ENCODE assay signal across 9 mouse cellular contexts in genomic region chr1:86313772-86314125, GRCm38 (mm10). TPM values are rescaled to one million over a fixed set of nuclear protein-coding genes. Genes with fewer than 3 reads are reported as not detected.
DNase-seq lines count a peak whose midpoint lies in the region; ATAC-seq and TF ChIP-seq lines count a peak whose summit lies in the region.
"Had no signal": no experiment of that assay in that cellular context is flagged by ENCODE, and none has a peak within 500 bp of the region (broad histone marks: within the 10 kb centered on the region; RNA-seq: fewer than 3 reads in every experiment).

No protein-coding gene starts in this region.

- peaks cover 11% of the 10 kb centered on the region for H3K4me1 ChIP-seq in forebrain, embryonic 12.5 days
- no peaks in the 10 kb centered on the region for H3K4me1 ChIP-seq in forebrain, embryonic 15.5 days
- no peaks in the 10 kb centered on the region for H3K4me1 ChIP-seq in bone marrow macrophage, adult 2 months (ENCODE audit: control insufficient read depth, insufficient read depth, low read length)

- WGBS in forebrain, embryonic 12.5 days, result 20% methylated on average over 15 of the region's 15 CpGs
- WGBS in forebrain, embryonic 15.5 days, result 19% methylated on average over 15 of the region's 15 CpGs

- DNase-seq in A20 (ENCODE audit: low read depth, low spot score) (peak; percentile 44), adipocyte (ENCODE audit: low spot score) (no peak)
- peak; percentile 48 for DNase-seq in kidney, adult 9 months
- DNase-seq in retina, postnatal 1 day, result peak; percentile 45
- no peak for DNase-seq in layer of hippocampus, postnatal 36 days

- no peak overlapping the region for H3K4me3 ChIP-seq in forebrain, embryonic 12.5 days (replicated peaks)
- H3K4me3 ChIP-seq in forebrain, embryonic 15.5 days, result no peak overlapping the region
- H3K4me3 ChIP-seq in bone marrow macrophage, adult 2 months (ENCODE audit: insufficient read depth, low read length), result no peak overlapping the region
- H3K4me3 ChIP-seq: myocyte had no signal

- no peak overlapping the region for H3K9ac ChIP-seq in forebrain, embryonic 12.5 days
- H3K9ac ChIP-seq in forebrain, embryonic 15.5 days (replicated peaks), result no peak overlapping the region

- ATAC-seq in forebrain, embryonic 12.5 days (ENCODE audit: low FRiP score), result no peak
- ATAC-seq in forebrain, embryonic 15.5 days (replicated peaks), result no peak

- TF ChIP-seq POLR2A in bone marrow macrophage, adult 2 months (IDR thresholded peaks at IDR 0.05; ENCODE audit: borderline replicate concordance, low read depth, low read length), result no peak

- H3K4me2 ChIP-seq in forebrain, embryonic 12.5 days, result peak overlapping the region; percentile 27; the same call in 1 of the 2 replicates
- H3K4me2 ChIP-seq in forebrain, embryonic 15.5 days (replicated peaks), result no peak overlapping the region

- H3K27me3 ChIP-seq in forebrain, embryonic 12.5 days, result 0 out of 2 replicates have a peak, but pooled peaks cover 5% of the 10 kb centered on the region
- no peaks in the 10 kb centered on the region for H3K27me3 ChIP-seq in forebrain, embryonic 15.5 days

- no peaks in the 10 kb centered on the region for H3K36me3 ChIP-seq in forebrain, embryonic 12.5 days (replicated peaks)
- H3K36me3 ChIP-seq in forebrain, embryonic 15.5 days, result no peaks in the 10 kb centered on the region

- no peak overlapping the region for H3K27ac ChIP-seq in forebrain, embryonic 12.5 days
- H3K27ac ChIP-seq in forebrain, embryonic 15.5 days (replicated peaks), result no peak overlapping the region
- no peak overlapping the region for H3K27ac ChIP-seq in bone marrow macrophage, adult 2 months (ENCODE audit: insufficient read depth, low read depth, low read length)

- H3K9me3 ChIP-seq in forebrain, embryonic 12.5 days, result no peaks in the 10 kb centered on the region
- no peaks in the 10 kb centered on the region for H3K9me3 ChIP-seq in forebrain, embryonic 15.5 days

- TF ChIP-seq CTCF in bone marrow macrophage, adult 2 months (IDR thresholded peaks at IDR 0.05; ENCODE audit: low read depth, low read length), result peak; percentile 60

RNA-seq across cellular contexts. Expression of gene B3gnt7, which starts 11.1 kb away (rescaled TPM):
- polyA plus RNA-seq in forebrain, embryonic 12.5 days (2016; fragmentation: Nextera tagmentation; extraction: Ambion mirVana), result 2.6 and 3.0 TPM in 2 replicates
- polyA plus RNA-seq in forebrain, embryonic 15.5 days (2015; fragmentation: Nextera tagmentation; extraction: Ambion mirVana), result 3.3 and 4.0 TPM in 2 replicates
- polyA plus RNA-seq in bone marrow macrophage, adult 2 months (2012; ENCODE audit: insufficient read depth, insufficient read length, missing spikeins), result 0.21 TPM in 1 of 2 replicates, not detected in the other
- 1 to 10 TPM; 1.2 to 1.6 TPM for total RNA-seq in layer of hippocampus, postnatal 36 days (2021)
- polyA plus RNA-seq: myocyte had no signal

RNA-seq across cellular contexts. Expression of gene Ncl, which starts 45.5 kb away (rescaled TPM):
- 453 and 465 TPM in 2 replicates for polyA plus RNA-seq in forebrain, embryonic 12.5 days (2016; fragmentation: Nextera tagmentation; extraction: Ambion mirVana)
- 208 and 227 TPM in 2 replicates for polyA plus RNA-seq in forebrain, embryonic 15.5 days (2015; fragmentation: Nextera tagmentation; extraction: Ambion mirVana)
- polyA plus RNA-seq in bone marrow macrophage, adult 2 months (2012; ENCODE audit: insufficient read depth, insufficient read length, missing spikeins), result 189 and 191 TPM in 2 replicates
- 100 to 1,000 TPM; 136 to 137 TPM for total RNA-seq in layer of hippocampus, postnatal 36 days (2021)

Comparison
In these comparisons a context has a peak if more than half of its experiments do, and no peak if none do; other contexts are left out.
1. DNase-seq: peak in A20 (single experiment), kidney, adult 9 months (single experiment) and retina, postnatal 1 day (single experiment); none in adipocyte (single experiment) and layer of hippocampus, postnatal 36 days (0 of 2).